11 mouse cellular contexts compared by ENCODE assay signal in genomic region chr5:142576832-142577231, GRCm38 (mm10). TPM values are rescaled to one million over a fixed set of nuclear protein-coding genes. Genes with fewer than 3 reads are reported as not detected.
DNase-seq lines count a peak whose midpoint lies in the region; ATAC-seq and TF ChIP-seq lines count a peak whose summit lies in the region.
"Had no signal": no experiment of that assay in that cellular context is flagged by ENCODE, and none has a peak within 500 bp of the region (broad histone marks: within the 10 kb centered on the region; RNA-seq: fewer than 3 reads in every experiment).

No protein-coding gene starts in this region.

- H3K27ac ChIP-seq in heart, embryonic 10.5 days, result no peak overlapping the region
- no peak overlapping the region for H3K27ac ChIP-seq in lung, embryonic 14.5 days (ENCODE audit: low read depth)
- H3K27ac ChIP-seq: lung, embryonic 15.5 days; neural tube, embryonic 12.5 days had no signal

- no peaks in the 10 kb centered on the region for H3K36me3 ChIP-seq in heart, embryonic 10.5 days
- no peaks in the 10 kb centered on the region for H3K36me3 ChIP-seq in lung, embryonic 14.5 days (ENCODE audit: insufficient read depth)
- H3K36me3 ChIP-seq: lung, embryonic 15.5 days; neural tube, embryonic 12.5 days had no signal

- intact Hi-C loops in gastrocnemius, postnatal 36 days (cut with DNase I), result no loop called here

- DNase-seq in heart, adult 11 months, result peak; percentile 67
- DNase-seq in heart, embryonic 10.5 days (ENCODE audit: low spot score), result no peak
- DNase-seq in lung, embryonic 14.5 days, result peak; percentile 19
- DNase-seq in lung, postnatal 10 days, result no peak
- DNase-seq in adrenal gland, adult 2 months, result peak; percentile 84
- DNase-seq in gastrocnemius, postnatal 36 days, result peak; percentile 18 to 23

- H3K4me1 ChIP-seq in heart, embryonic 10.5 days, result no peaks in the 10 kb centered on the region
- H3K4me1 ChIP-seq in lung, embryonic 14.5 days (ENCODE audit: insufficient read depth), result no peaks in the 10 kb centered on the region
- H3K4me1 ChIP-seq: lung, embryonic 15.5 days; neural tube, embryonic 12.5 days had no signal

- WGBS in heart, embryonic 10.5 days, result 72% methylated on average over 7 of the region's 7 CpGs
- 78% methylated on average over 7 of the region's 7 CpGs for WGBS in lung, embryonic 14.5 days

- no peak overlapping the region for H3K4me3 ChIP-seq in heart, embryonic 10.5 days
- no peak overlapping the region for H3K4me3 ChIP-seq in lung, embryonic 14.5 days (ENCODE audit: low read depth, low read length)
- H3K4me3 ChIP-seq: lung, embryonic 15.5 days; neural tube, embryonic 12.5 days had no signal

- no peak for ATAC-seq in lung, embryonic 14.5 days (ENCODE audit: insufficient read depth)
- no peak for ATAC-seq in granulocyte monocyte progenitor cell, adult 5-6 weeks (replicated peaks; ENCODE audit: poor library complexity, severe bottlenecking)
- ATAC-seq: inflammation-experienced regulatory T-cells, adult 6 months had no signal

- H3K9me3 ChIP-seq in heart, embryonic 10.5 days, result no peaks in the 10 kb centered on the region
- H3K9me3 ChIP-seq in lung, embryonic 14.5 days (ENCODE audit: low read depth, low read length), result no peaks in the 10 kb centered on the region
- H3K9me3 ChIP-seq: lung, embryonic 15.5 days had no signal

- H3K4me2 ChIP-seq in lung, embryonic 14.5 days, result no peak overlapping the region
- H3K4me2 ChIP-seq: lung, embryonic 15.5 days; midbrain, embryonic 11.5 days; neural tube, embryonic 12.5 days had no signal

- no peak for TF ChIP-seq CTCF in lung, embryonic 14.5 days (IDR thresholded peaks at IDR 0.05; ENCODE audit: low read depth)

- H3K9ac ChIP-seq in lung, embryonic 14.5 days, result no peak overlapping the region
- H3K9ac ChIP-seq: lung, embryonic 15.5 days; neural tube, embryonic 12.5 days had no signal

- H3K27me3 ChIP-seq in heart, embryonic 10.5 days (ENCODE audit: insufficient read depth, poor library complexity, severe bottlenecking), result 0 out of 2 replicates have a peak, but pooled peaks cover 5% of the 10 kb centered on the region
- H3K27me3 ChIP-seq in lung, embryonic 14.5 days (ENCODE audit: insufficient read depth, low read length), result no peaks in the 10 kb centered on the region
- H3K27me3 ChIP-seq: lung, embryonic 15.5 days; neural tube, embryonic 12.5 days had no signal

RNA-seq across cellular contexts. Expression of gene Radil, which starts 25.9 kb away (rescaled TPM):
- polyA plus RNA-seq in heart, embryonic 10.5 days (2016; fragmentation: Nextera tagmentation; extraction: Ambion mirVana), result 10.9 and 14.4 TPM in 2 replicates
- polyA plus RNA-seq in lung, embryonic 14.5 days (2014; fragmentation: Nextera tagmentation; extraction: Ambion mirVana), result 1.5 and 2.6 TPM in 2 replicates
- total RNA-seq in adrenal gland, adult 2 months (2021), result 1 to 10 TPM; 3.5 to 9.3 TPM
- polyA plus RNA-seq in adrenal gland, adult 2 months (2012; rRNA removed), result 4.9 and 8.3 TPM in 2 replicates
- 1 to 10 TPM; 1.3 to 2.8 TPM for total RNA-seq in gastrocnemius, postnatal 36 days (2021)
- total RNA-seq in granulocyte monocyte progenitor cell, adult 5-6 weeks (2014; fragmentation: Nextera tagmentation), result not detected in 2 replicates
- not detected in 2 replicates for total RNA-seq in granulocyte monocyte progenitor cell, adult 5-6 weeks (2017)
- polyA plus RNA-seq: inflammation-experienced regulatory T-cells, adult 6 months had no signal

RNA-seq across cellular contexts. Expression of gene Mmd2, which starts 31.8 kb away (rescaled TPM):
- polyA plus RNA-seq in heart, embryonic 10.5 days (2016; fragmentation: Nextera tagmentation; extraction: Ambion mirVana), result 0.15 and 4.8 TPM in 2 replicates
- 0.11 TPM in 1 of 2 replicates, not detected in the other for polyA plus RNA-seq in lung, embryonic 14.5 days (2014; fragmentation: Nextera tagmentation; extraction: Ambion mirVana)
- total RNA-seq in adrenal gland, adult 2 months (2021), result 10 to 100 TPM; 35.9 to 53.9 TPM
- 32.0 and 51.8 TPM in 2 replicates for polyA plus RNA-seq in adrenal gland, adult 2 months (2012; rRNA removed)
- not detected for total RNA-seq in gastrocnemius, postnatal 36 days (2021)
- not detected in 2 replicates for total RNA-seq in granulocyte monocyte progenitor cell, adult 5-6 weeks (2014; fragmentation: Nextera tagmentation)
- total RNA-seq in granulocyte monocyte progenitor cell, adult 5-6 weeks (2017), result not detected in 2 replicates
- polyA plus RNA-seq: inflammation-experienced regulatory T-cells, adult 6 months had no signal

RNA-seq across cellular contexts. Expression of gene Papolb, which starts 47.0 kb away (rescaled TPM):
- 0.39 and 0.50 TPM in 2 replicates for polyA plus RNA-seq in heart, embryonic 10.5 days (2016; fragmentation: Nextera tagmentation; extraction: Ambion mirVana)
- polyA plus RNA-seq in lung, embryonic 14.5 days (2014; fragmentation: Nextera tagmentation; extraction: Ambion mirVana), result 0.16 and 0.39 TPM in 2 replicates
- total RNA-seq in adrenal gland, adult 2 months (2021), result under 1 TPM; 0.09 to 0.21 TPM
- 0.03 TPM in 1 of 2 replicates, not detected in the other for polyA plus RNA-seq in adrenal gland, adult 2 months (2012; rRNA removed)
- under 1 TPM in 1 of 2 experiments, not detected in 1; 0.10 TPM for total RNA-seq in gastrocnemius, postnatal 36 days (2021)
- not detected in 2 replicates for total RNA-seq in granulocyte monocyte progenitor cell, adult 5-6 weeks (2014; fragmentation: Nextera tagmentation)
- not detected in 2 replicates for total RNA-seq in granulocyte monocyte progenitor cell, adult 5-6 weeks (2017)
- polyA plus RNA-seq: inflammation-experienced regulatory T-cells, adult 6 months had no signal

RNA-seq across cellular contexts. Expression of gene Wipi2, which starts 50.7 kb away (rescaled TPM):
- 37.7 and 47.6 TPM in 2 replicates for polyA plus RNA-seq in heart, embryonic 10.5 days (2016; fragmentation: Nextera tagmentation; extraction: Ambion mirVana)
- 47.7 and 53.0 TPM in 2 replicates for polyA plus RNA-seq in lung, embryonic 14.5 days (2014; fragmentation: Nextera tagmentation; extraction: Ambion mirVana)
- total RNA-seq in adrenal gland, adult 2 months (2021), result 100 to 1,000 TPM in 1 of 2 experiments, 10 to 100 TPM in 1; 90.9 to 108 TPM
- polyA plus RNA-seq in adrenal gland, adult 2 months (2012; rRNA removed), result 58.0 and 63.5 TPM in 2 replicates
- total RNA-seq in gastrocnemius, postnatal 36 days (2021), result 10 to 100 TPM; 24.9 to 28.8 TPM
- 24.9 and 27.4 TPM in 2 replicates for total RNA-seq in granulocyte monocyte progenitor cell, adult 5-6 weeks (2014; fragmentation: Nextera tagmentation)
- 36.2 and 36.3 TPM in 2 replicates for total RNA-seq in granulocyte monocyte progenitor cell, adult 5-6 weeks (2017)

Comparison
In these comparisons a context has a peak if more than half of its experiments do, and no peak if none do; other contexts are left out.
1. DNase-seq: peak in heart, adult 11 months (single experiment), lung, embryonic 14.5 days (single experiment), adrenal gland, adult 2 months (single experiment) and gastrocnemius, postnatal 36 days (2 of 2); none in heart, embryonic 10.5 days (single experiment) and lung, postnatal 10 days (single experiment).
2. RNA of gene Mmd2, which starts 31.8 kb away (total RNA-seq): 35.9 to 53.9 TPM in adrenal gland, adult 2 months; not detected in gastrocnemius, postnatal 36 days and not detected in granulocyte monocyte progenitor cell, adult 5-6 weeks; every median in the first group is over 10 times any median in the second.